ENCODE assay signal across 19 mouse cellular contexts in genomic region chr10:25984056-25984455, GRCm38 (mm10).
DNase-seq lines count a peak whose midpoint lies in the region; TF ChIP-seq lines count a peak whose summit lies in the region.
"Had no signal": no experiment of that assay in that cellular context is flagged by ENCODE, and none has a peak within 500 bp of the region (broad histone marks: within the 10 kb centered on the region; RNA-seq: fewer than 3 reads in every experiment).

No protein-coding gene starts in this region.

- no peak for TF ChIP-seq CTCF in layer of hippocampus, adult 2 months (conservative IDR thresholded peaks at IDR 0.05)

- H3K4me3 ChIP-seq in layer of hippocampus, adult 2 months, result no peak overlapping the region

- H3K27ac ChIP-seq in layer of hippocampus, adult 2 months, result no peak overlapping the region

- peak; percentile 51 for DNase-seq in ES-CJ7 (ENCODE audit: low read depth, low spot score)
- DNase-seq in R1 (ENCODE audit: low read depth, low spot score), result peak; percentile 67
- peak; percentile 39 for DNase-seq in ZHBTc4 (ENCODE audit: low read depth, low spot score)
- DNase-seq in layer of hippocampus, adult 2 months (ENCODE audit: low spot score in 2 of 2), result no peak
- no peak for DNase-seq in left cerebral cortex, adult 18-20 months (ENCODE audit: low spot score in 2 of 2)
- no peak for DNase-seq in kidney, postnatal 10 days
- DNase-seq: adrenal gland, adult 2 months; adrenal gland, adult 8-10 months; adrenal gland, postnatal 10 days; adrenal gland, postnatal 14 days; adrenal gland, postnatal 25 days; adrenal gland, postnatal 36 days; B cell, adult 2 months; cerebellum, adult 11 months; cerebellum, adult 11-12 months; cerebellum, adult 18-20 months; cerebellum, adult 2 months; cerebellum, adult 8-10 months; cerebellum, adult 9-10 months had no signal

Comparison
In these comparisons a context has a peak if more than half of its experiments do, and no peak if none do; other contexts are left out.
1. DNase-seq: peak in ES-CJ7 (single experiment), R1 (single experiment) and ZHBTc4 (single experiment); none in layer of hippocampus, adult 2 months (0 of 2), left cerebral cortex, adult 18-20 months (0 of 2) and kidney, postnatal 10 days (single experiment).